In genomic region chr13:34084026-34084750, GRCm38 (mm10) we compare ENCODE assay signal across 13 mouse cellular contexts. TPM values are rescaled to one million over a fixed set of nuclear protein-coding genes. Genes with fewer than 3 reads are reported as not detected.
A peak's percentile ranks its signal among the peaks of the same experiment; 100 is the strongest.
DNase-seq lines count a peak whose midpoint lies in the region; ATAC-seq and TF ChIP-seq lines count a peak whose summit lies in the region.
"Had no signal": no experiment of that assay in that cellular context is flagged by ENCODE, and none has a peak within 500 bp of the region (broad histone marks: within the 10 kb centered on the region; RNA-seq: fewer than 3 reads in every experiment).

No protein-coding gene starts in this region.

- H3K9ac ChIP-seq in kidney, embryonic 14.5 days (ENCODE audit: low read depth, low read length), result no peak overlapping the region
- H3K9ac ChIP-seq in stomach, postnatal 0 days (ENCODE audit: low read length), result no peak overlapping the region
- H3K9ac ChIP-seq: embryonic facial prominence, embryonic 13.5 days; heart, embryonic 13.5 days; liver, embryonic 14.5 days had no signal

- TF ChIP-seq POLR2A in kidney, adult 2 months (IDR thresholded peaks at IDR 0.05; ENCODE audit: low read depth, low read length), result no peak

- DNase-seq in kidney, adult 2 months, result peak; percentile 79
- peak; percentile 53 to 67 for DNase-seq in urinary bladder, postnatal 36 days (ENCODE audit: low spot score in 2 of 2)
- no peak for DNase-seq in urinary bladder, adult 2 months (ENCODE audit: low spot score)
- DNase-seq in heart, postnatal 14 days, result peak; percentile 53 to 57
- no peak for DNase-seq in stomach, postnatal 0 days (ENCODE audit: low spot score)
- DNase-seq in adrenal gland, adult 18-20 months (ENCODE audit: low spot score in 2 of 2), result no peak
- no peak for DNase-seq in right cerebral cortex, postnatal 36 days (ENCODE audit: low spot score in 2 of 2)
- DNase-seq: layer of hippocampus, adult 9-11 months had no signal

- TF ChIP-seq EP300 in stomach, postnatal 0 days (optimal IDR thresholded peaks at IDR 0.05), result no peak

- H3K9me3 ChIP-seq in kidney, embryonic 14.5 days (ENCODE audit: control insufficient read depth, low read length), result no peaks in the 10 kb centered on the region
- no peaks in the 10 kb centered on the region for H3K9me3 ChIP-seq in stomach, postnatal 0 days (ENCODE audit: control insufficient read depth, low read length)
- H3K9me3 ChIP-seq: embryonic facial prominence, embryonic 13.5 days; heart, embryonic 13.5 days had no signal

- no peaks in the 10 kb centered on the region for H3K27me3 ChIP-seq in kidney, adult 2 months (replicated peaks; ENCODE audit: control insufficient read depth, insufficient read depth, low read length)
- H3K27me3 ChIP-seq in kidney, embryonic 14.5 days (ENCODE audit: control insufficient read depth, insufficient read depth, low read length), result no peaks in the 10 kb centered on the region; the same call in 1 of the 2 replicates
- H3K27me3 ChIP-seq in stomach, postnatal 0 days (ENCODE audit: control insufficient read depth, insufficient read depth, low read length), result no peaks in the 10 kb centered on the region
- H3K27me3 ChIP-seq: embryonic facial prominence, embryonic 13.5 days; heart, embryonic 13.5 days had no signal

- H3K4me3 ChIP-seq in kidney, adult 2 months (ENCODE audit: insufficient read depth, low read depth, low read length), result no peak overlapping the region
- no peak overlapping the region for H3K4me3 ChIP-seq in kidney, embryonic 14.5 days (ENCODE audit: low read length)
- no peak overlapping the region for H3K4me3 ChIP-seq in stomach, postnatal 0 days (ENCODE audit: low read depth, low read length)
- H3K4me3 ChIP-seq: embryonic facial prominence, embryonic 13.5 days; heart, embryonic 13.5 days; myocyte had no signal

- H3K36me3 ChIP-seq in kidney, adult 2 months (ENCODE audit: control insufficient read depth, insufficient read depth, low read length), result no peaks in the 10 kb centered on the region
- no peaks in the 10 kb centered on the region for H3K36me3 ChIP-seq in kidney, embryonic 14.5 days (ENCODE audit: control insufficient read depth, insufficient read depth, low read length)
- H3K36me3 ChIP-seq in stomach, postnatal 0 days (ENCODE audit: control insufficient read depth, insufficient read depth, low read length), result no peaks in the 10 kb centered on the region
- H3K36me3 ChIP-seq: embryonic facial prominence, embryonic 13.5 days; heart, embryonic 13.5 days had no signal

- intact Hi-C loops in heart, postnatal 14 days (cut with DNase I), result no loop called here

- peak overlapping the region; percentile 84 for H3K27ac ChIP-seq in kidney, adult 2 months (ENCODE audit: insufficient read depth, low read depth, low read length)
- no peak overlapping the region for H3K27ac ChIP-seq in kidney, embryonic 14.5 days (ENCODE audit: low read depth, low read length)
- H3K27ac ChIP-seq in stomach, postnatal 0 days (replicated peaks), result peak overlapping the region; percentile 76; the same call in 1 of the 2 replicates
- H3K27ac ChIP-seq: embryonic facial prominence, embryonic 13.5 days; heart, embryonic 13.5 days; liver, embryonic 14.5 days had no signal

- WGBS in kidney, adult 2 months, result 39% methylated on average over 9 of the region's 9 CpGs
- WGBS in kidney, embryonic 14.5 days, result 74% methylated on average over 9 of the region's 9 CpGs
- 27% methylated on average over 9 of the region's 9 CpGs for WGBS in stomach, postnatal 0 days

- no peak for TF ChIP-seq CTCF in kidney, adult 2 months (conservative IDR thresholded peaks at IDR 0.05; ENCODE audit: insufficient read depth, insufficient read length, low read depth, low read length)
- TF ChIP-seq CTCF in stomach, postnatal 0 days (IDR thresholded peaks at IDR 0.05; ENCODE audit: low read depth), result no peak

- H3K4me1 ChIP-seq in kidney, adult 2 months (ENCODE audit: control insufficient read depth, insufficient read depth, low read length), result no peaks in the 10 kb centered on the region
- no peaks in the 10 kb centered on the region for H3K4me1 ChIP-seq in kidney, embryonic 14.5 days (ENCODE audit: control insufficient read depth, insufficient read depth, low read length)
- peaks cover 8% of the 10 kb centered on the region; the same call in 1 of the 2 replicates for H3K4me1 ChIP-seq in stomach, postnatal 0 days (replicated peaks; ENCODE audit: control insufficient read depth, insufficient read depth)

- no peak overlapping the region for H3K4me2 ChIP-seq in kidney, embryonic 14.5 days (replicated peaks; ENCODE audit: low read depth, low read length)
- H3K4me2 ChIP-seq in stomach, postnatal 0 days (replicated peaks; ENCODE audit: low read depth), result peak overlapping the region; percentile 8; the same call in 1 of the 2 replicates
- H3K4me2 ChIP-seq: embryonic facial prominence, embryonic 13.5 days; heart, embryonic 13.5 days had no signal

- no peak for ATAC-seq in kidney, embryonic 14.5 days (ENCODE audit: low FRiP score, low TSS enrichment)
- ATAC-seq in stomach, postnatal 0 days (ENCODE audit: low FRiP score, low TSS enrichment), result no peak

RNA-seq across cellular contexts. Expression of gene Tubb2a, which starts 6.4 kb away (rescaled TPM):
- 152 and 164 TPM in 2 replicates for polyA plus RNA-seq in kidney, adult 2 months (2012; rRNA removed)
- 62.1 and 73.4 TPM in 2 replicates for polyA plus RNA-seq in kidney, embryonic 14.5 days (2014; fragmentation: Nextera tagmentation; extraction: Ambion mirVana)
- polyA plus RNA-seq in urinary bladder, adult 2 months (2012; rRNA removed), result 140 and 213 TPM in 2 replicates
- total RNA-seq in heart, postnatal 14 days (2021), result 10 to 100 TPM; 53.6 to 68.2 TPM
- 187 and 196 TPM in 2 replicates for polyA plus RNA-seq in stomach, postnatal 0 days (2015; fragmentation: Nextera tagmentation; extraction: Ambion mirVana)
- 10 to 100 TPM; 35.1 to 85.9 TPM for total RNA-seq in adrenal gland, adult 18-20 months (2021)

RNA-seq across cellular contexts. Expression of gene Tubb2b, which starts 46.1 kb away (rescaled TPM):
- 27.6 and 30.5 TPM in 2 replicates for polyA plus RNA-seq in kidney, adult 2 months (2012; rRNA removed)
- polyA plus RNA-seq in kidney, embryonic 14.5 days (2014; fragmentation: Nextera tagmentation; extraction: Ambion mirVana), result 17.4 and 23.6 TPM in 2 replicates
- polyA plus RNA-seq in urinary bladder, adult 2 months (2012; rRNA removed), result 8.7 and 13.3 TPM in 2 replicates
- total RNA-seq in heart, postnatal 14 days (2021), result 1 to 10 TPM; 5.2 to 8.8 TPM
- 13.4 and 14.6 TPM in 2 replicates for polyA plus RNA-seq in stomach, postnatal 0 days (2015; fragmentation: Nextera tagmentation; extraction: Ambion mirVana)
- total RNA-seq in adrenal gland, adult 18-20 months (2021), result 1 to 10 TPM; 1.0 to 2.9 TPM

RNA-seq across cellular contexts. Expression of gene Bphl, which starts 46.8 kb away (rescaled TPM):
- 392 and 418 TPM in 2 replicates for polyA plus RNA-seq in kidney, adult 2 months (2012; rRNA removed)
- polyA plus RNA-seq in kidney, embryonic 14.5 days (2014; fragmentation: Nextera tagmentation; extraction: Ambion mirVana), result 47.4 and 49.0 TPM in 2 replicates
- 51.3 and 71.5 TPM in 2 replicates for polyA plus RNA-seq in urinary bladder, adult 2 months (2012; rRNA removed)
- 10 to 100 TPM; 34.0 to 34.7 TPM for total RNA-seq in heart, postnatal 14 days (2021)
- 36.9 and 37.2 TPM in 2 replicates for polyA plus RNA-seq in stomach, postnatal 0 days (2015; fragmentation: Nextera tagmentation; extraction: Ambion mirVana)
- 10 to 100 TPM; 81.0 to 98.3 TPM for total RNA-seq in adrenal gland, adult 18-20 months (2021)

Comparison
In these comparisons a context has a peak if more than half of its experiments do, and no peak if none do; other contexts are left out.
1. DNase-seq: peak in kidney, adult 2 months (single experiment), urinary bladder, postnatal 36 days (2 of 2) and heart, postnatal 14 days (2 of 2); none in urinary bladder, adult 2 months (single experiment), stomach, postnatal 0 days (single experiment), adrenal gland, adult 18-20 months (0 of 2) and right cerebral cortex, postnatal 36 days (0 of 2).